Mouse (Mus musculus) heart, embryonic 14.5 days (tissue): ENCODE data around the gene Suz12. TPM values are rescaled to one million over a fixed set of nuclear protein-coding genes. Genes with fewer than 3 reads are reported as not detected.

Experiments
- ATAC-seq: fragments of 200-750 bp; cut with Nextera tagmentation; 2 replicates; pipeline ENCODE4 v1.8.0; 2017; ENCODE audit warnings: low read depth, moderate TSS enrichment; ENCODE audit not compliant: insufficient number of reproducible peaks, insufficient read depth, low FRiP score
- H3K27ac ChIP-seq, 2 experiments: fragments of 200-500 bp in 1 of 2; fragments of 300-500 bp in 1 of 2; sonication (generic) in 1 of 2; replicated peaks in 1 of 2; 2 replicates each; pipeline ENCODE4 v1.5.1; 2012 to 2014; ENCODE audit warnings: low read depth in 2 of 2, low read length in 2 of 2, control low read depth in 1 of 2, mild to moderate bottlenecking in 1 of 2, mixed read lengths in 1 of 2; ENCODE audit not compliant: control insufficient read depth in 1 of 2, insufficient read depth in 1 of 2
- H3K27me3 ChIP-seq: fragments of 300-500 bp; sonication (generic); 2 replicates; pipeline ENCODE4 v1.6.1; 2014; ENCODE audit warnings: mild to moderate bottlenecking, low read length, control low read depth; ENCODE audit not compliant: control insufficient read depth, insufficient read depth
- H3K36me3 ChIP-seq: fragments of 300-500 bp; sonication (generic); 2 replicates; pipeline ENCODE4 v1.6.1; 2014; ENCODE audit warnings: mild to moderate bottlenecking, control low read depth, low read length, mixed read lengths; ENCODE audit not compliant: control insufficient read depth, insufficient read depth
- H3K4me1 ChIP-seq, 2 experiments: fragments of 200-500 bp in 1 of 2; fragments of 300-500 bp in 1 of 2; sonication (generic) in 1 of 2; 2 replicates each; pipeline ENCODE4 v1.6.1; 2012 to 2014; ENCODE audit warnings: low read length in 2 of 2, control low read depth in 1 of 2, mixed read lengths in 1 of 2; ENCODE audit not compliant: control insufficient read depth in 2 of 2, insufficient read depth in 2 of 2
- H3K4me2 ChIP-seq: fragments of 300-500 bp; sonication (generic); 2 replicates; pipeline ENCODE4 v1.6.1; 2014; ENCODE audit warnings: mild to moderate bottlenecking, low read length
- H3K4me3 ChIP-seq, 2 experiments: fragments of 200-500 bp in 1 of 2; fragments of 300-500 bp in 1 of 2; sonication (generic) in 1 of 2; 2 replicates each; pipeline ENCODE4 v1.5.1; 2012 to 2014; ENCODE audit warnings: low read length in 2 of 2, mild to moderate bottlenecking in 2 of 2, control low read depth in 1 of 2, low read depth in 1 of 2, moderate library complexity in 1 of 2; ENCODE audit not compliant: control insufficient read depth in 1 of 2, insufficient read depth in 1 of 2
- H3K9ac ChIP-seq: fragments of 300-500 bp; sonication (generic); 2 replicates; pipeline ENCODE4 v1.6.1; 2014; ENCODE audit warnings: mild to moderate bottlenecking, low read length
- H3K9me3 ChIP-seq: fragments of 300-500 bp; sonication (generic); 2 replicates; pipeline ENCODE4 v1.6.1; 2016; ENCODE audit warnings: low read length, control low read depth; ENCODE audit not compliant: control insufficient read depth
- WGBS: fragments of 180-500 bp; shearing (Covaris S2); extraction: QIAGEN DNeasy Blood & Tissue Kit; methylation state at CpG from one replicate; pipeline ENCODE4 v1.1.7; 2014; 5-methylcytosine and 5-hydroxymethylcytosine counted together
- polyA plus RNA-seq: library from polyadenylated mRNA; unstranded; fragments of >200 nt; fragmentation: Nextera tagmentation; extraction: Ambion mirVana; gene quantifications from 2 replicates; pipeline ENCODE4 v1.2.1, GENCODE M21; 2014

Gene Suz12
- polyA plus RNA-seq, 1 experiment from 2014 or later = 20.8 TPM

GRCm38 (mm10) chr11:80043419-80043817 lies 50.5 kb downstream of the Suz12 start:
- WGBS = 85% methylated on average over 8 of the region's 8 CpGs

DNA sequence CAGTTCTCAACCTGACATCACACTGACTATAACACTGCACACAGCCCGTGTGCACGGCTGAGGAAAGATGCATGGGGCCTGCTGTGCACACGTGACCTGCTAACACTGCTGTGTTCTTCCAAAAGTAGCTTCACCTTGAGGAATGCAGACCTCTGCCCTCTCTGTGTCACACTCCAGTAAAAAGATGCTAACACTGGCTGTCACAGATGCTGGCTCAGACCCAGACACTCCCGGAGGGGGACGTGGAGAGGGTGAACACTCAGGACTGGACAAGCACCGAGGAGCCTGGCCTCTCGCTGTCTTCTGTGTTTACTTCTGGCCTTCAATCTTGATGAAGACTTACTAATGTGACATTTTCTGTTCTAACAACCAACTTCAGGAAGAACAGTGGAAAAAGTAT lies 54.0 kb downstream of the Suz12 start:
- no peaks in the 10 kb centered on the region for H3K9me3 ChIP-seq
- no peak overlapping the region for H3K4me3 ChIP-seq
- peaks cover 7 to 17% of the 10 kb centered on the region in 2 experiments for H3K4me1 ChIP-seq
- H3K27ac ChIP-seq = 0 out of 4 replicates have a peak overlapping the region, but pooled peaks have one; percentile 0 to 37
- no peaks in the 10 kb centered on the region for H3K27me3 ChIP-seq
- H3K9ac ChIP-seq = no peak overlapping the region
- no peak overlapping the region for H3K4me2 ChIP-seq
- ATAC-seq = peak; percentile 25; the same call in 1 of the 2 replicates
- H3K36me3 ChIP-seq = peaks cover 35% of the 10 kb centered on the region
- WGBS = 53% methylated on average over 7 of the region's 7 CpGs

More at GRCm38 (mm10) chr11:80043419-80043817, 50.5 kb downstream of the Suz12 start:
- H3K9me3 ChIP-seq = no peaks in the 10 kb centered on the region
- H3K27ac ChIP-seq = no peak overlapping the region
- no peak for ATAC-seq
- H3K9ac ChIP-seq = no peak overlapping the region
- no peaks in the 10 kb centered on the region for H3K27me3 ChIP-seq
- peaks cover 30% of the 10 kb centered on the region for H3K36me3 ChIP-seq
- no peak overlapping the region for H3K4me3 ChIP-seq
- peaks cover 0 to 5% of the 10 kb centered on the region in 2 experiments; a peak in 2 of 4 replicates for H3K4me1 ChIP-seq
- H3K4me2 ChIP-seq = no peak overlapping the region

DNA sequence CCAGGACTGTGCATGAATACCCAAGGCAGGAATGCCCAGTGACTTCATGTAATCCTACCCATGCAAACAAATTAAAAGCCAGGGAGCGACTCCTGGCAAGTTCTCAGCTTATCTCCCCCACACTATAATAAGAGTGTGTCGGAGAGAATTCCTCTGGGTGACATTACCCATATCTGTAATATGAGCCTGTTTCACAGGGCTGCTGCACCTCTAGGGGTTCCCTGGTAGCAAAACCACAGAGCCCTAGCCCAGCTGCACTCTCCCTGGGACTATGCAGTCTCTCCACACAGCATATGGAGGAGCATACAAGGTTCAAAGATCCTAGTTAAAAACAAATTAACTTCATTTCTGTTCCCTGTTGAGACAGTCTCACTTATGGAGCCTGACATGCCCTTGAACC lies 57.2 kb downstream of the Suz12 start:
- Histone ChIP-seq H3K27me3 (no peaks in the 10 kb centered on the region), H3K4me2 (peak overlapping the region; percentile 19; the same call in 1 of the 2 replicates), H3K27ac (peak overlapping the region; percentile 83 to 85), H3K9me3 (no peaks in the 10 kb centered on the region), H3K36me3 (peaks cover 45% of the 10 kb centered on the region), H3K4me1 (peaks cover 11 to 33% of the 10 kb centered on the region in 2 experiments), H3K4me3 (no peak overlapping the region), H3K9ac (peak overlapping the region; percentile 22; the same call in 1 of the 2 replicates)
- WGBS = 22% methylated on average over 2 of the region's 2 CpGs
- peak; percentile 81; the same call in 1 of the 2 replicates for ATAC-seq

DNA sequence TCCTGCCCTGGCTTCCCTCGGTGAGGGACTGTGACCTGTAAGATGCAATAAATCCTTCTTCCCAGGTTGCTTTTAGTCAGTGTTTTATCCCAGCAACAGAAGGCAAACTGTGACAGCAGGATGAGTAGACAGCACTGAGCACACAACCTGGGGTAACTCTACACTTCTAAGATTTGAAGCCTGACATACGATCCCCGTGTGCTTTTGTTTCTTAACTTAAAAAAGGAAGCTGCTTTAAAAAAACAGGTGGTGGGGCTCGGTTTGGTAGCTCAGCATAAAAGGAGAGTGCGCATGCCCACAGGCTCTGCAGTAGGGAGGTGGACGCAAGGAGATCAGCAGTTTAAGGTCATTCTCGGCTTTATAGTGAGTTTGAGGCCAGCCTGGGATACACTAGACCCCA lies 59.5 kb downstream of the Suz12 start:
- whole genome bisulfite sequencing = 86% methylated on average over 7 of the region's 7 CpGs

DNA sequence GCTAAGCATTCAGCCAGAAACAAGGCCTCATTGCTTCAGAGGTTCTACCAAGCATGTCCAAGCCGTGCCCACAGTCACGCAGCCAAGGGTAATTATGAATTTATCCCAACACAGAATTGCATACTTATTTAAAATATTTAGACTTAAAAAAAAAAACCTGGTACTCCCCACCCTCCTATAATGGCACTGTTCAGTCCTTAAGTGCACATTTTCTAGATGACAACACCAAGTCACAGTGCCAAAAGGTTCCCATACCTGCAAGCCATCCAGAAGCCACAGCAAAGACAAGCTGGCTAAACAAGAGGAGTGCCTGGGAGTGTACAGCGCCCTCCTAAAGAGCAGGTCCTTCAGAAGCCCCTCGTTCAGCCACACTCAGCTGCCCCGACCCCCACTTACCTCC lies 60.3 kb downstream of the Suz12 start:
- WGBS = 79% methylated on average over 5 of the region's 5 CpGs

More for the DNA sequence above, 59.5 kb downstream of the Suz12 start:
- Histone ChIP-seq H3K4me2 (no peak overlapping the region), H3K36me3 (peaks cover 57% of the 10 kb centered on the region), H3K4me3 (no peak overlapping the region), H3K9me3 (no peaks in the 10 kb centered on the region), H3K27me3 (no peaks in the 10 kb centered on the region), H3K27ac (no peak overlapping the region), H3K9ac (no peak overlapping the region), H3K4me1 (peaks cover 11 to 33% of the 10 kb centered on the region in 2 experiments)
- ATAC-seq = no peak

DNA sequence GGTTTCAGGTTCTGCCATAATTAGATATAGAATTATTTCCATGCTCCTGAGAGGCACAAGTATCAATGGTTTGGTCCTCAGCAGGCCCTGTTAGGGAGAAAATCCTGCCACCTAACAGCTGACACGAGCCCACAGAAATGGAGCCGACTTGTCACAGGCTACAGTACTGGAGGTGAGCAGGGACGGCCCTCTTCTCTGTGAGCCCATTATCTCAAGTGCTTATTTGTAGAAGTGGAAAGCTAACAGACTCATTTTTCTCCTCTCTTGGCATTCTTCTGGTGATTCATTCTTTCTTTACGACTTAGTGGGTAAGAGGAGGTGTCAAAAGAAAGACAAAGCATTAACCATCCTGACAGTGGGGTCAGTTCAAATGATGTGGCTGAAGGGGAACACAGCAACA lies 61.8 kb downstream of the Suz12 start:
- no peak overlapping the region for H3K4me2 ChIP-seq
- 41% methylated on average over 4 of the region's 4 CpGs for WGBS
- ATAC-seq = no peak
- H3K27ac ChIP-seq = peak overlapping the region in 1 of 2 experiments; percentile 19; a peak in 1 of 4 replicates
- no peak overlapping the region for H3K4me3 ChIP-seq
- no peak overlapping the region for H3K9ac ChIP-seq
- H3K27me3 ChIP-seq = no peaks in the 10 kb centered on the region
- peaks cover 9 to 33% of the 10 kb centered on the region in 2 experiments for H3K4me1 ChIP-seq
- H3K9me3 ChIP-seq = no peaks in the 10 kb centered on the region
- peaks cover 63% of the 10 kb centered on the region for H3K36me3 ChIP-seq

More for the DNA sequence above, 60.3 kb downstream of the Suz12 start:
- Histone ChIP-seq H3K36me3 (peaks cover 57% of the 10 kb centered on the region), H3K9ac (no peak overlapping the region), H3K4me2 (no peak overlapping the region), H3K27me3 (no peaks in the 10 kb centered on the region), H3K27ac (no peak overlapping the region), H3K4me3 (no peak overlapping the region), H3K9me3 (no peaks in the 10 kb centered on the region), H3K4me1 (peaks cover 11 to 33% of the 10 kb centered on the region in 2 experiments)
- no peak for ATAC-seq

DNA sequence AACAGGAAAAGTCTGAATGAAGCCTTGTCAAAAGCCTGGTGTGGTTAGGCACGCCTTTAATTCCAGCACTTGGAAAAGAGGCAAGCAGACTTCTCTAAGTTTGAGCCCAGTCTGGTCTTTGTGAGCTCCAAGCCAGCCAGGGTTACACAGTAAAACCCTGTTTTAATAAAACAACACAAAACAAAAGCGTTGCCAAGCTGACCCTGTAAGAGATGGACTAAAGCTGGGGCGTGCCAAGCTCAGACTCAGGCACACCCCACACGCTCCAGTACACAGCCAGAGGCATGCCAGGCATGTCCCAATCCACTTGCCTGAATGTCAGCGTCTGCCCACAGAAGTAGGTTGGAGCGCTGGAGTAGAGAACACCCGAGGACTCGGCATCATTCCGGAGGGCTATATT lies 63.2 kb downstream of the Suz12 start:
- no peak overlapping the region for H3K4me3 ChIP-seq
- no peak overlapping the region for H3K9ac ChIP-seq
- 0 out of 4 replicates have a peak overlapping the region, but pooled peaks of 1 of the 2 experiments have one; percentile 30 for H3K27ac ChIP-seq
- peak; percentile 66; the same call in 1 of the 2 replicates for ATAC-seq
- no peaks in the 10 kb centered on the region for H3K9me3 ChIP-seq
- peaks cover 4 to 23% of the 10 kb centered on the region in 2 experiments for H3K4me1 ChIP-seq
- no peak overlapping the region for H3K4me2 ChIP-seq
- no peaks in the 10 kb centered on the region for H3K27me3 ChIP-seq
- 61% methylated on average over 9 of the region's 9 CpGs for WGBS
- H3K36me3 ChIP-seq = peaks cover 77% of the 10 kb centered on the region

GRCm38 (mm10) chr11:80062159-80062558 lies 69.3 kb downstream of the Suz12 start:
- Histone ChIP-seq H3K4me1 (no peaks in the 10 kb centered on the region), H3K4me3 (no peak overlapping the region), H3K9ac (no peak overlapping the region), H3K27me3 (no peaks in the 10 kb centered on the region), H3K27ac (no peak overlapping the region), H3K9me3 (no peaks in the 10 kb centered on the region), H3K4me2 (no peak overlapping the region), H3K36me3 (peaks cover 65% of the 10 kb centered on the region)
- WGBS = 90% methylated on average over 4 of the region's 4 CpGs
- ATAC-seq = no peak
